Mouse (Mus musculus) layer of hippocampus, postnatal 10 days (tissue): ENCODE measurements around the gene Hist1h4d. TPM values are rescaled to one million over a fixed set of nuclear protein-coding genes. Genes with fewer than 3 reads are reported as not detected.

Experiments used
- DNase-seq, 2 experiments: peaks; one replicate each; pipeline ENCODE4 v3.0.0; 2021; ENCODE audit warnings: low spot score in 2 of 2
- total RNA-seq, 2 experiments: library from RNA; stranded (reverse); gene quantifications; 2 replicates each; pipeline ENCODE4 v1.2.3; 2021

Hist1h4d gene
- total RNA-seq, 2 experiments from 2014 or later, result 147 to 163 TPM

DNA sequence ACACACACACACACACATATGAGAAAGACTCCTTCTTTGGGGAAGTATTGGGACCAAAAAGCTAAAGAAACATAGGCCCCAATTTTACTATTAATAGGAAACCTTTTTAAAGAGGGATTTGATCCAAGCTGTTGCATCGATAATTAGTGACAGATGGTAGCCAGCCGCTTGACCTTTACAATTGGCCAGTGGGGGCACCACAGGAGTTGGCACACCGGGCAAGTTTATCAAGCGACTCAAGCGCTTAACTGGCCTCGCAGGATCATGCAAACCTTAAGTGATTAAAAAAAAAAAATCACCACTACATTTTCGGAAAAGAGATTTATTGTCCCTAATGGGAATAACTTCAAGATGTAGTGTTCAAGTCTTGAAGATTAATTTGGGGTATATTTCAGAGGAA is 11.2 kb downstream of the Hist1h4d start:
- no peak for DNase-seq

DNA sequence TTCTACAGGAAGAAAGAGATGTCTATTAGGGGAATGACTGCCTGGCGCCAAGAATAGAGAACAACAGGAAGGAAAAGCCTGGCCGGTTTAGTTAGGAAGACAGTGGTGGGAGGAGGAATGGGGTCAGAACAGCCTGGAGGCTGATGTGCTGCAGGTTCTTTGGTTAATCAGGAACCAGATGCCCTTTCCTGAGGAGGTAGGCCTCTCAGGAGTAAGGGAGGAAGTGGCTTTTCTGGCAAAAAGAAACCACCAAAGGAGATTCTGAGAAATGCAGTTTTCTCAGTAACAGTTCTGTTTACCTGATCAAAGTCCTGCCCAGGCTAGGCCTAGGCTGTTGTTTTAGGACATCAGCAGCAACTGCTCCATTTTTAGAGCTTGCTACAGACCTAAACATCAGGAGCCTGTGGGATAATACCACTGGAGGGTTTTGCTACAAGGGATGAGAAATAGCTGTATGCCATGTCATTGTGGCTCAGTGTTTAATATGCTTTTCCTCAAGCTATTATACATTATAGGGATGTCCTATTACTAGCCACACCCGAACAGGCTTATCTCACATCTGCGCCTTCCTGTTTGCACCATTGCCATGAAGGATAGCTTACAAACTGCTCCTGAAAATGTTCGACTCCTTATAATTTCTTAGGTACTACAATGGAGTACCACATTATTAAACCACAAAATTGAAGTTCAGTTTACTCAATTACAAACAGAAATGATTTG is 11.8 kb downstream of the Hist1h4d start:
- DNase-seq, result no peak

DNA sequence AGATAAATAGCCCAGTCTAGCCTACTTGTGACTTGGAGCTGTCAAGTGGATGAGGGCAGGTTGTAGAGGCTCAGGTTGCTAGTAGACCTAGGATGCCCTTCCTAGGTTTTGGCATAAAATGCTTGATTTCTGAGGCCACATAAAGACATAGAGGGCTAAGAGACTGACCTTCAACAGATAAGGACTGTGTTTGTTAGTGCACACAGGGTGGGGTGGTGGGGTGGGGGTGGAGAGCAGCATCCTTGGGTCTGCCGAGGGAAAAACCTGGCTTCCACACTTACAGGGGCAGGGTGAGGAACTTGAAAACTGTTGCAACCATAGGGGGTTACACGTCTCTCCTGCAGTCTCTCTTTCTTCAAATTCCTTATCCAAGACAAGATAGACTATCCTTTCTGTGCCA is 13.8 kb downstream of the Hist1h4d start:
- no peak for DNase-seq

DNA sequence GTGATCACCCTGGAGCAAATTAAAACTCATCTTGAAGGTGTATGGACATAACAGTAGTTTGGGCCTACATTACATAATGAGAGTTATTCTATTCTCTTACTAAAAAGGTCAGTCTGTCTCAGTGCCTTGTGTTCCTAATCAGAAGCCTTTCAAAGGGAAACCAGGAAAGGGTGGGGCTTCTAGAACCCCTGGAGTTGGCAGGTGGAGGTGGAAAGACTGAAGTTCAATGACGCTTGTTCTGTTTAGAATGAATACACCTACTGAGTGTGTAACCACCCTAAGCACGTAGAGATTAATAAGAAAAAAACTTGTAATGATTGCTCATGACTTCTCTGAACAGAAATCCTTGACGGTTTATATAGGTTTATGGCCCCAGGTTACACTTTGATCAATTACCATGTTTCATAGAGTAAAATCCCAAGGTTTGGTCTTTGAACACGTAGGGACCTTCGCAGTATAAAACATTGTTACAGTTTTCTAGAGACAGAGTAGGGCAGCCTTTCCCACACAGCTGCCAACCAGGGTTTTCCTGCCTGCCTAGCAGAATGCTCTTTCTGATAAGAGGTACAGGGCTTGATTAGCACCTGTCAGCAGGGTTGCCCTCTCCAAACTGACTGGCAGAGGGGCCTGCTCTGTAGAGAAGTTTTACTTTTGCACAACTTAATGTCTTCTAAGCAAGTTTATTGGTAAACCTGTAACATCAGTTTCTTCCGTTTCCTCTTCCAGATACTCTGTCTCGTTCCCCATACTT is 14.4 kb downstream of the Hist1h4d start:
- no peak for DNase-seq

DNA sequence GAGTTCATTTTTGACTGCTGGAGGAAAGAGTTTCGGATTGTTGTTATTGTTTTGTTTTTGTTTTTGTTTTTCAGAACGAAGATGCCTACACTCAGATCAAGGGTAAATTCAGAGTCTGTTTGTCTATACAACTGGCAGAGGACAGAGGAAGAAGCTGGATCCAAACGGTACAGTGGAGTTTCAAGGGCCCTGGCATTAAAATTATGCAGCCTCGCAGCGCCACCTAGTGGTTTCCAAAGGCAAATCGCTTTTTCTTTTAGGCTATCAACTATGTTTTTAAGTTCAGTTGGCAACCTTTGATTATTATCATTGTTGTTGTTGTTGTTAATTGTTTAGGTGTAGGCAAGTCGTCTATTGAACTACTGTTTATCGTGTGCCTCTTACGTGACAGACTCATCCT is 16.6 kb downstream of the Hist1h4d start:
- DNase-seq, result peak; percentile 82 to 86

DNA sequence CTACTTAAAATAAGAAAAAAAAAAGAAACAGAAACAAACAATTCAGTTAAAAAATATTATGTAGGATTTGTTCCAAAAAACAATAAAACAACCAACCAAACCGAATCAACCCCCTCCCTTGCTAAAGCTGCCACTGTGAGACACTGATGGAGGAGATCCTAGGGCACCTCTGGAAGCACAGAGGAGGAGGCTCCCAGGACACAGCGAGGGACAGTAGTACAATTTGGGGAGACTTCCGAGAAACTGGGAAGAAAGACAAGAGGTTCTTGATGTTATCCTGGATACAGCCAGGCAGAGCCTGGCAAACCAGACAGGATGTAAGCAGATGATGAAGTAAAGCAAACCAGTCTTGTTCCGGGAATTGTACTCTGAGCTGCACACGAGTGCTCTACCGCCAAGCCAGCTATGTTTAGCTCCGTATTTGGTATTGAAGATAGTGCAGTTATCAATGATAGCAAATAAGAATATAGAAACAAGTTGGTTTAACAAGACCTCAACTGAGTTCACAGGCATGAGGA is 21.8 kb downstream of the Hist1h4d start:
- no peak for DNase-seq

DNA sequence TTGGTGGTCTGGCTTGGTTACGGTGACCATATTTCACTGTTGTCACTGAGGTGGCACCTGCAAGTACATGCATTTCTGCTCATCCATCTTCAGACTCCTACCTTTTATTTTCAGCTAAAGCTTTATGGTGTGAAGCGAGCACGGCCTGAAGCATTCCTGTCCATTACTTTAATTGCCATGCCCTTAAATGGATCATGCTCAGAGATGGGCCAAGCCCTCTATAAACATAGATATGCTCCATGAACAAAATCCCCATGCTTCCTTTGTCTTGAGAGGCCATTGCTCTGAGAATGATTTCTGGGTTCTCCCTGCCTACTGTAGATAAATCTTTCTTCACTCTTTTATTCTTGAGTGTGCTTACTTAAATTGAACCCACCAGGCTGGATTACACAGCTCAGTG is 23.1 kb downstream of the Hist1h4d start:
- no peak for DNase-seq

DNA sequence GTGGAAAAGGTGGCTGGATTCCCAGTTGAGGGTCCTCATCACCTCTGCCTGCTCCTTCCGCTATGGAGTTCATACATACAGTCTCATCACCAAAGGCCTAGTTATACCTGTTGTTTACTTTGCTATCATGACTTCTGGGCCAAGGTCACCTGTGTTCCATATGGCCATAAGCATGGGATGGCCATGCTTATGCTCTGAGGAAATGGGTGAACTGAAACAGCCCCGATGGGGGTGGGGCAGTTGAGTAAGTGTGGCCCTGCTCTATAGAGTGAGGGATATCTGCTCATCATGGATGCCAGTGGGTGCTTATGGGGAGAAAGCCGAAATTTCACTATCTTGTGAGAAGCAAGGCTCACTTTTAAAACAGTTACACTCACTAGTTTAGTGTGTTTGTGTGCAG is 23.7 kb downstream of the Hist1h4d start:
- DNase-seq, result no peak

DNA sequence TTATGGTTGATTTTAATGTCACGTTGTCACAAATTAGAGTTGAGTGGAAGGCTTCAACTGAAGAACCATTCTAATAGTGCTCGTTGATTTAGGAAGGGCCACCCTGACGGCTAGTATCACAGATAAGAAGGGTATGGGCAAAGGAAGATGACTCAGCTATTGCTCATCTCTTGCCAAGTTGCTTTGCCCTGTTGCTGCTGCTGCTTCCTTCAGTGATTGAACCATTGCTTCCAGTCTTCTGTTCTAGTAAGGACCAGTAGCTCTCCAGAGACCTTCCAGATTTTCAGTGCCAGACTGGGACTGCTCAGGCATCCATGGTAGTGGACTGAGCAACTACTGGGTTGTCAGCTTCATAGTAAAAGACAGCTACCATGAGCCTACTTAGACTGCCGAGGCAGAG is 27.8 kb downstream of the Hist1h4d start:
- no peak for DNase-seq

DNA sequence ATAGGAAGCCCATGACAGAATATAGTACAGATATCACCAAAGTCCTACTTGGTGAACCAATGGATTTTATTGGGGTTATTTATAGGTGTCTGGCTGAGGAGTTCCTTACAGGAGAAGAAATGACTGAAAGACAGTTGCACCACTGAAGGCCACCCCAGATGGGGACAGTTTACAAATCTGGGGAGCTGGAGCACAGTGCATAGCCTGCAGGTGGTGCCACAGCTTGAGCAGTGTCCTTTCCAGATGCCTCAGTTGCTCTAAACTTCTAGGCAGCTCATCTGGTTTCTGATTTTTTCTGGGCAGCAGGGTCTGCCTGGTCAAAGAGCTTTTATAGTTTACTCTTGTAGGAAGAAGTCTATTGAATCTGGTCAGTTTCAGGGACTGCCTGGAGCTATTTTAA is 28.4 kb downstream of the Hist1h4d start:
- DNase-seq, result no peak

DNA sequence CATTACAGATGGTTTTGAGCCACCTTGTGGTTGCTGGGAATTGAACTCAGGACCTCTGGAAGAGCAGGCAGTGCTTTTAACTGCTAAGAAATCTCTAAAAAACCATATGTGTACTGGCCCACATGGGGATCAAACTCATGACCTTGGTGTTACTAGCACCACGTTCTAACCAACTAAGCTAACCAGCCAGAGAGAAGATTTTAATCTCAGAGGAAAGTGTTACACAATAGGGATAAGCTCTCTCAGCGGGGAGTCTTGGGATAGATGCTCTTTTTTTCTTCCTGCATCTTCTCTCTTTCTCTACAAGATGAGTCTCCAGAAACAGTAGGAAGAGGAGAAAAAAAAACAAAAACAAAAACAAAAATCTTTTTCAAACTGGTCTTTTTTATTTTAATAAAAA is 29.0 kb downstream of the Hist1h4d start:
- no peak for DNase-seq

DNA sequence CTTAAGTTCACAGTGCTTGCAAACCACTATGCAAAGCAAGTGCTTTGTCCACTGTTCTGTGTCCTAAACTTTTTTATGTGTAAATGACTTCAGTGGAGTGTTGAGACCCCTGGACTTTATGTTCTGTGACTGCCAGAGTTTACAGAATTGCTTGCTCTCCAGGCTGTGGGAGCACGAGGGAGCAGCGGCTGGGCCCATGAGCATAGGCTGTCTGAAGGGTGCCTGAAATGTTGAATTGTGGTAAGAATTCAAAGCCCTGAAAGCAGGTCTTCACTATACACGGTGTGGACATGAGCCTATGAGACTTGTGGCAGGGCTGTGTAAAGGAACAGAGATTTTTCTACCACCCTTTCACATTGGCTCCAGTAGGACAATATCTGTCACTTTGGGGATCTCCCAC is 30.2 kb downstream of the Hist1h4d start:
- DNase-seq, result no peak

DNA sequence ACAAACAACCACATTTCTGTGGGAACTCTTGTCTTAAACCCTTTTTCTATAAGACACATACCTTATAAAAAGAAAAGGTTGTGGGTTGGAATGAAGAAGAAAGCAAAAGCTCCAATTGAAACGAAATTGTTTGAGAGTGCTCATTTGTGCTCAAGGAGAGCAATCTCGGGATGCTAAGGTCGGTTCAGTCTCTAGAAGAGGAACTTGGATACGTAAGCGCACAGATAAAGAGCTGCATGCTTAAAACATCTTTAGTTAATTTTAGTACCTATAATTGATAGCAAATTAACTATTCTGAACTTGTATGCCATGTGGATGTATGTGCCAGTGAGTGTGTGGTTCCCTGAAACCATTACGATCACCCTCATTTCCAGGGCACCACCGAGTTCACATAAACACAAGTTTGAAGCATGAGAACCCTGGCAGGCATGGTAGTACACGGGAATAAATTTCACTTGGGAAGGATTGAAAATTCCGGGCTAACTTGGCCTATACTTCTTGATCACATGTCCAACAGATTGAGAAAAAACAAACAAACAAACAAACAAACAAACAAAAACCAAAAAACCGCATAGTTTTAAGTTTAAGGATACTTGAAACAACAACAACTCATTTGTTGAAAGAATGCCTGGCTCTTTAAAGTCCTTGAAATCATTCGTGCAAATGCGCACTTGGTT is 38.8 kb downstream of the Hist1h4d start:
- no peak for DNase-seq

DNA sequence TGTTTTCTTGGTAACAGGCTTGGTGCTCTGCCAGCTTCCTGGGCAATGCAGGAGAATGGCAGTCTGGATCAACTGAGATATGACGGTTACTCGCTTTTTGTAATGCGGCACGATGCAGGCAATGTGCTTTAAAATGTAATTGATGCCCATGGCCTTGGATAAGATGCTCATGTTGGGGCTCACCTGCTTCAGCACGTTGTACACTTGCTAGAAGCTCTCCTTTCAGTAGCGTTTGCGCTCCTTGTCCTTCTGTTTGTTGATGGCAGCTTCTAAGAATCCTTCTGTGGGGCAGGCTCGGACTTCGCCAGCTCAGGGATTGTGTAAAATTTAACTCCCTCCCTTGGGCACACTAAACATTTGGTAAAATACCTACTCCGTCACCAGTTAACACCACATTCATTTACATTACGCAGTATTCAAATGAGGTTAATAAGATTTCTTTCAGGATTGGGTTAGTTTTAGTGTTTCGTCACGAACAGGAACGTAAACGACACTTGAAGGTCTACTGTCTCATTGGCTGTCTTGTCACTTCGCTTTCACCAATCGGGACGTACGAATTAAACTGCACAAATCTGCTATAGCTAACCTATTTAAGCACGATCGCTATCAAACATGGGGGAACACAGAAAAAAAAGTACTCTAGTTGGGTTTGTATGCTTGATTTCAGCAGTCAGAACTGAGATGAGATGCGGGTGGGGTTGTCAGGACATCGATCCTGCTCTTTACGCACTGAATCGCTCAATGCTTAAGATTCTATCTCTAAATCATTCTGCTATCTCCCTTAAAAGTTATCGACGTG is 39.5 kb downstream of the Hist1h4d start, which contains the start of gene Hist1h2be:
TSS of gene Hist1h2be (minus strand) at position 392 of the 799 bp plus-strand sequence.
- peak; percentile 62 to 71 for DNase-seq

DNA sequence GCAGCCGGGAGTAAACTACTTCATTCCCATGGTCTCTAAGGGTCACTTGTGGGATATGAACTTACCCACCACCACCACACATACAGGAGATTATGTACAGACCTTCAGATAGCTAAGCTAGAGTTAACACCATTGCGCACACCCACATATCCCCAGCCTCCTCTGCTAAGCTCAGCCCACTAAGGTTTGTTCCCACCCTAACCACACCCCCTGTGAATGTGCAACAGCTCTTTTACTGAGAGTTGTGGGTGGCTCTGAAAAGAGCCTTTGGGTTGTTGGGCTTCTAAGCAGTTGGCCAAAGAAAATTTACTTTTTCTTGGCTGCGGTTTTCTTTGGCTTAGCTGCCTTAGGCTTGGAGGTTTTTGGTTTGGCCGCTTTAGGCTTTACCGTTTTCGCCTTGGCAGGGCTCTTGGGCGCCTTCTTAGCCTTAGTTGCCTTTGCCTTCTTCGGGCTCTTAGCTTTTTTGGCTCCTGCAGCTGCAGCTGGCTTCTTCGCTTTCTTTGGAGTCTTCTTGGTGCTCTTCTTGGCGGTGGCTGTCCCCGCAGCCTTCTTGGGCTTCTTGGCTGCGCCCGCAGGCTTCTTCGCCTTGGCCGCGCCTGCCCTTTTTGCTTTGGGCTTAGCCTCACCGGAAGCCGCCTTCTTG is 40.3 kb downstream of the Hist1h4d start:
- peak in 1 of 2 experiments; percentile 55 for DNase-seq

DNA sequence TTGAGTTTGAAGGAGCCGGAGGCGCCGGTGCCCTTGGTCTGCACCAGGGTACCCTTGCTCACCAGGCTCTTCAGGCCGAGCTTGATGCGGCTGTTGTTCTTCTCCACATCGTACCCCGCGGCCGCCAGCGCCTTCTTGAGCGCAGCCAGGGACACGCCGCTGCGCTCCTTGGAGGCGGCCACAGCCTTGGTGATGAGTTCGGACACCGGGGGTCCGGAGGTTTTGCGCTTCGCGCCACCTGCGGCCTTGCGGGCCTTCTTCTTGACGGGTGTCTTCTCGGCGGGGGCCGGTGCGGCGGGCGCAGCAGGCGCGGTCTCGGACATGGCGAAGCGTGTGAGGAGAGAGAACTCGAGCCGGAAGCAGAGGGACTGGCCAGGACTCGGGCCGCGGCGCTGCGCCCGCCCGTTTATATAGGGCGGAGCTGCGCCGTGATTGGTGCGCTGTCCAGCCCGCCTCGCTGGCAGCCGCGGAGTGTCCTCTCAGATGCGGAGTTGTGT is 40.8 kb downstream of the Hist1h4d start, which contains the start of gene Hist1h1e:
TSS of gene Hist1h1e (minus strand) at position 384 of the 497 bp plus-strand sequence.
- DNase-seq, result peak; percentile 86 to 89

DNA sequence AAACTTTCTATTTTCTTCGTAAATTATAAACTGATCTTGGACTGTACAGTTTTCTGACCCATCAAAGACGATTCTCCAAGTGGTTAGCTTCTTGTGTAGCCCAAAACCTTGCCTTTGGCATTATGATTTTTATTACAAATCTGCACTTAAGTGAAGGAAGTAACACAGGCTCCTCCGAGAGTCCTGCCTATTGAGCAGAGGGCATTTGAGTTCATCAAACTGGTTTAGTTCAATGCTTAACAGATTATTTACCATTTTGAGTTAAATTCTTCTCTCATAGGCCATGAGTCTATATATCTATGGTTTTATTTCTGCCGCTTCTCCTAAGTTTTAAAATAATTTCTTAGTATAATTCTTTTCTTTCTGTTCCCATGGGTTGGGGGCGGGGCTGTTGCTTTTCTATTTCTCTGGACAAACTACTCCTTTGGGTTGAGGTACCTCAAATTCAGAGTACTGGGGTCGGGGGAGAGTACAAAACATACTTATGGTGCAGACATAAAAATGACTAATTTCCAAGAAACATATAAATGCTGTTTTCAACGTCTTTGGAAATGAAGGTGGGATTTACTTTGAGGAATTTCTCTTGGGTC is 41.6 kb downstream of the Hist1h4d start:
- no peak for DNase-seq

DNA sequence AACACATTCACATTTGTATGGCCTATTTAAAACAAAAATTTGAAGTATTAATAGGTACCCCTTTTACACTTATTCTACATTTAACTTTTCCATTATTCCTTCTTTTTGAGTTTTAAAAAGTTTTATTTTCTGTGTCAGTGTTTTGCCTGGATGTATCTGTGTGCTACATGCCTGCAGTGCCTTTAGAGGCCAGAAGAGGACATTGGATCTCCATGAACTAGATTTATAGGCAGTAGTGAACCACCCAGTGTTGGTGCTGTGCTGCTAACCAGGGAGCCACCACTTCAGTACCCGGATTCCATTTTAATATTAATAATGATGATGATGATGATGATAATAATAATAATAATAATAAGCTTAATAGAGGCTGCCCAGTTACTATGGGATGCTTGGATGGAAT is 49.3 kb downstream of the Hist1h4d start:
- no peak for DNase-seq
